Mouse (Mus musculus): ENCODE results near the gene Fam72a. TPM values are rescaled to one million over a fixed set of nuclear protein-coding genes. Genes with fewer than 3 reads are reported as not detected.

Fam72a gene
- polyA plus RNA-seq, 1 experiment from 2014 or later, result 2.4 TPM

Small RNAs within 50 kb of the gene (microRNA-seq; reads per million reads assigned to microRNA genes)
- gene Gm24273, result not detected

Other genes with a start within 250 kb of the Fam72a start
- gene Ikbke, start 248.3 kb upstream of the Fam72a start, polyA plus RNA-seq (2015; fragmentation: Nextera tagmentation; extraction: Ambion mirVana), result 2.4 and 2.8 TPM in 2 replicates
- 13.2 and 15.8 TPM in 2 replicates for gene Srgap2, start 551 bp upstream of the Fam72a start, polyA plus RNA-seq (2015; fragmentation: Nextera tagmentation; extraction: Ambion mirVana)
- not detected in 2 replicates for gene Avpr1b, start 71.3 kb downstream of the Fam72a start, polyA plus RNA-seq (2015; fragmentation: Nextera tagmentation; extraction: Ambion mirVana)
- 0.55 and 0.60 TPM in 2 replicates for gene Ctse, start 110.4 kb downstream of the Fam72a start, polyA plus RNA-seq (2015; fragmentation: Nextera tagmentation; extraction: Ambion mirVana)
- gene Rab7b, start 160.8 kb downstream of the Fam72a start, polyA plus RNA-seq (2015; fragmentation: Nextera tagmentation; extraction: Ambion mirVana), result 1.3 and 1.9 TPM in 2 replicates
- 0.08 and 0.39 TPM in 2 replicates for gene Slc26a9, start 216.1 kb downstream of the Fam72a start, polyA plus RNA-seq (2015; fragmentation: Nextera tagmentation; extraction: Ambion mirVana)

Data from heart, embryonic 13.5 days (tissue).